Mouse (Mus musculus) thymus, adult 18-20 months (tissue): ENCODE data around the gene Igll1.
"Not testable (repeated sequence)": the region's sequence is repeated elsewhere in the genome, so short reads cannot be mapped to it uniquely, and the experiment has no call there.

Experiments
- DNase-seq, 2 experiments: peaks; one replicate each; pipeline ENCODE4 v3.0.0; 2022; ENCODE audit warnings: mixed read lengths in 2 of 2

Gene Igll1

GRCm38 (mm10) chr16:16863978-16864377 lies at the start of gene Igll1:
Igll1 (minus strand) TSS chr16:16863985.
- DNase-seq: no peak

- no peak for DNase-seq
These were observed 49.7 kb upstream of the Igll1 start for GRCm38 (mm10) chr16:16913440-16913839.

GRCm38 (mm10) chr16:16911641-16912597 lies 48.1 kb upstream of the Igll1 start:
- peak; percentile 45 to 61 for DNase-seq

- DNase-seq: no peak
These were observed 44.0 kb upstream of the Igll1 start for GRCm38 (mm10) chr16:16907799-16908198.

GRCm38 (mm10) chr16:16903188-16903587 lies 39.4 kb upstream of the Igll1 start:
- no peak for DNase-seq

GRCm38 (mm10) chr16:16902329-16902728 lies 38.5 kb upstream of the Igll1 start:
- DNase-seq: no peak

- no peak for DNase-seq
These were observed 33.3 kb upstream of the Igll1 start for GRCm38 (mm10) chr16:16897056-16897584.

GRCm38 (mm10) chr16:16896382-16897055 lies 32.7 kb upstream of the Igll1 start, which contains the start of gene Ppm1f:
Ppm1f (plus strand) TSS chr16:16896469.
- peak; percentile 92 to 94 for DNase-seq

GRCm38 (mm10) chr16:16896015-16896381 lies 32.2 kb upstream of the Igll1 start:
- no peak for DNase-seq

GRCm38 (mm10) chr16:16892366-16892765 lies 28.6 kb upstream of the Igll1 start:
- no peak for DNase-seq

GRCm38 (mm10) chr16:16888341-16888740 lies 24.6 kb upstream of the Igll1 start:
- no peak for DNase-seq

- DNase-seq: no peak
These were observed 15.2 kb upstream of the Igll1 start for GRCm38 (mm10) chr16:16879025-16879424.

- DNase-seq: peak; percentile 82 to 84
These were observed 7.0 kb upstream of the Igll1 start, which contains the start of the genes Top3b and Vpreb1 for GRCm38 (mm10) chr16:16870617-16871331. Top3b (plus strand) TSS chr16:16870736. Vpreb1 (minus strand) TSS chr16:16870843.

GRCm38 (mm10) chr16:16870241-16870616 lies 6.4 kb upstream of the Igll1 start:
- no peak for DNase-seq

- no peak for DNase-seq
These were observed 2.1 kb upstream of the Igll1 start for GRCm38 (mm10) chr16:16865696-16866561.

- no peak for DNase-seq
These were observed 1.4 kb upstream of the Igll1 start for GRCm38 (mm10) chr16:16865217-16865616.

GRCm38 (mm10) chr16:16862288-16862687 lies 1.5 kb downstream of the Igll1 start:
- no peak for DNase-seq

- no peak for DNase-seq
These were observed 6.9 kb downstream of the Igll1 start for GRCm38 (mm10) chr16:16856731-16857476.

GRCm38 (mm10) chr16:16856054-16856453 lies 7.7 kb downstream of the Igll1 start:
- DNase-seq: not testable (repeated sequence)

GRCm38 (mm10) chr16:16855541-16855940 lies 8.2 kb downstream of the Igll1 start:
- DNase-seq: no peak

GRCm38 (mm10) chr16:16854836-16855235 lies 8.9 kb downstream of the Igll1 start:
- DNase-seq: peak; percentile 40 to 45
